Mouse (Mus musculus) brown adipose tissue, adult 24 weeks (tissue): ENCODE measurements around the gene Frmd5. TPM values are rescaled to one million over a fixed set of nuclear protein-coding genes. Genes with fewer than 3 reads are reported as not detected.
A peak's percentile ranks its signal among the peaks of the same experiment; 100 is the strongest.

Experiments used
- H3K27ac ChIP-seq: fragments of 200-500 bp; replicated peaks from 2 replicates; pipeline ENCODE4 v1.5.1; 2012; ENCODE audit warnings: low read depth, mild to moderate bottlenecking, low read length
- H3K4me1 ChIP-seq: fragments of 200-500 bp; 2 replicates; pipeline ENCODE4 v1.6.1; 2012; ENCODE audit warnings: low read length, mixed read lengths; ENCODE audit not compliant: control insufficient read depth, insufficient read depth, insufficient read length
- H3K4me3 ChIP-seq: fragments of 200-500 bp; 2 replicates; pipeline ENCODE4 v1.5.1; 2012; ENCODE audit warnings: low read depth, mild to moderate bottlenecking, low read length, moderate library complexity; ENCODE audit not compliant: insufficient read depth
- polyA plus RNA-seq: library from polyadenylated mRNA; stranded (reverse); fragments of >200 nt; gene quantifications from 2 replicates; pipeline ENCODE4 v1.2.4, GENCODE M21; 2012; ENCODE audit not compliant: missing spikeins, insufficient read depth, insufficient read length

Frmd5 gene
- polyA plus RNA-seq, 1 experiment: 0.55 TPM

GRCm38 (mm10) chr2:121600736-121601135 is 206.2 kb downstream of the Frmd5 start:
- H3K4me3 ChIP-seq: no peak overlapping the region
- no peak overlapping the region for H3K27ac ChIP-seq
- no peaks in the 10 kb centered on the region for H3K4me1 ChIP-seq

GRCm38 (mm10) chr2:121598249-121598648 is 208.6 kb downstream of the Frmd5 start:
- Histone ChIP-seq H3K4me1 (peaks cover 6% of the 10 kb centered on the region; the same call in 1 of the 2 replicates), H3K4me3 (no peak overlapping the region), H3K27ac (no peak overlapping the region)

GRCm38 (mm10) chr2:121596621-121597020 is 210.3 kb downstream of the Frmd5 start:
- Histone ChIP-seq H3K4me3 (no peak overlapping the region), H3K27ac (no peak overlapping the region), H3K4me1 (peaks cover 6% of the 10 kb centered on the region; the same call in 1 of the 2 replicates)

- Histone ChIP-seq H3K27ac (0 out of 2 replicates have a peak overlapping the region, but pooled peaks have one; percentile 25), H3K4me1 (peaks cover 6% of the 10 kb centered on the region; the same call in 1 of the 2 replicates), H3K4me3 (no peak overlapping the region)
Observed at GRCm38 (mm10) chr2:121594660-121595291, 212.1 kb downstream of the Frmd5 start.

GRCm38 (mm10) chr2:121594131-121594530 is 212.8 kb downstream of the Frmd5 start:
- Histone ChIP-seq H3K4me3 (no peak overlapping the region), H3K27ac (no peak overlapping the region), H3K4me1 (peaks cover 6% of the 10 kb centered on the region; the same call in 1 of the 2 replicates)

GRCm38 (mm10) chr2:121588309-121588694 is 218.6 kb downstream of the Frmd5 start:
- H3K27ac ChIP-seq: no peak overlapping the region
- peaks cover 3% of the 10 kb centered on the region for H3K4me1 ChIP-seq
- H3K4me3 ChIP-seq: no peak overlapping the region

- Histone ChIP-seq H3K4me3 (no peak overlapping the region), H3K4me1 (peaks cover 3% of the 10 kb centered on the region), H3K27ac (no peak overlapping the region)
Observed at GRCm38 (mm10) chr2:121587523-121588308, 219.2 kb downstream of the Frmd5 start.

- Histone ChIP-seq H3K4me1 (peaks cover 3% of the 10 kb centered on the region), H3K4me3 (no peak overlapping the region), H3K27ac (no peak overlapping the region)
Observed at GRCm38 (mm10) chr2:121584705-121585104, 222.2 kb downstream of the Frmd5 start.

- peaks cover 3% of the 10 kb centered on the region for H3K4me1 ChIP-seq
- H3K27ac ChIP-seq: no peak overlapping the region
- H3K4me3 ChIP-seq: no peak overlapping the region
Observed at GRCm38 (mm10) chr2:121583468-121584116, 223.3 kb downstream of the Frmd5 start.

- H3K4me3 ChIP-seq: no peak overlapping the region
Observed at GRCm38 (mm10) chr2:121582809-121583376, 224.0 kb downstream of the Frmd5 start.

GRCm38 (mm10) chr2:121575741-121576201 is 231.1 kb downstream of the Frmd5 start:
- H3K27ac ChIP-seq: no peak overlapping the region
- H3K4me1 ChIP-seq: no peaks in the 10 kb centered on the region
- no peak overlapping the region for H3K4me3 ChIP-seq

More at GRCm38 (mm10) chr2:121582809-121583376, 224.0 kb downstream of the Frmd5 start:
- H3K4me1 ChIP-seq: peaks cover 3% of the 10 kb centered on the region
- no peak overlapping the region for H3K27ac ChIP-seq

GRCm38 (mm10) chr2:121574066-121574630 is 232.7 kb downstream of the Frmd5 start:
- no peak overlapping the region for H3K4me3 ChIP-seq
- no peak overlapping the region for H3K27ac ChIP-seq
- no peaks in the 10 kb centered on the region for H3K4me1 ChIP-seq

GRCm38 (mm10) chr2:121571780-121572179 is 235.1 kb downstream of the Frmd5 start:
- Histone ChIP-seq H3K27ac (no peak overlapping the region), H3K4me3 (no peak overlapping the region), H3K4me1 (no peaks in the 10 kb centered on the region)

GRCm38 (mm10) chr2:121570999-121571655 is 235.8 kb downstream of the Frmd5 start:
- H3K4me1 ChIP-seq: no peaks in the 10 kb centered on the region
- no peak overlapping the region for H3K27ac ChIP-seq
- no peak overlapping the region for H3K4me3 ChIP-seq
